Mouse (Mus musculus): ENCODE data around the gene Disp1.

DNA sequence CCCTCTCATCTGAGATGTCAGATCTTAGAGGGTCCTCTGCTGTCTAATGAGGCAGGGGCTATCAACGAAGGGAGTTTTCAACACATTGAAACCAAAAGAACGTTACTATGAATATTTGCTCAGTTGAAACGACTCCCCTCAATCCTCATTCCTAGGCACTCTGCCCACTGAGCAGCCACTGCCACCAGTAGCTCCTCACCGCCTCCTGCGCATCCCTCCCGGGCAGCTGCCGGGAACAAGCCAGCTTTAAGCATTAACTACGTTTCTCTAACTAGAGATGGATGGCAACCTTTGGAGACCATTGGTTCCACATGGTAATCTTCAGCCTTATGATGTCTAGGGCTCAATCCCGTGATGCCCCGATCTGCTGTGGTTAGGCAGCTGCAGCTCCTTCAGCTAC is 123.7 kb downstream of the Disp1 start:
- TF ChIP-seq CTCF (IDR thresholded peaks at IDR 0.05) = no peak
- TF ChIP-seq EP300 (IDR thresholded peaks at IDR 0.05) = no peak

Data from lung, postnatal 0 days (tissue).